Mouse (Mus musculus) WW6 (cell line): ENCODE results near the gene Fam122c.
A peak's percentile ranks its signal among the peaks of the same experiment; 100 is the strongest.

Source experiments
- DNase-seq: peaks from one replicate; pipeline ENCODE4 v3.0.0-alpha.2; 2013; ENCODE audit warnings: low read depth, low spot score

Fam122c gene

GRCm38 (mm10) chrX:53370366-53370740 lies 97.1 kb downstream of the Fam122c start, which contains the start of gene Mospd1:
Gene Mospd1, minus strand, starts transcription at chrX:53370502.
- DNase-seq, result peak; percentile 48
